Mouse (Mus musculus) testis, postnatal 10 days (tissue): ENCODE measurements around the gene Ankrd55.
"Not testable (repeated sequence)": the region's sequence is repeated elsewhere in the genome, so short reads cannot be mapped to it uniquely, and the experiment has no call there.

Source experiments
- DNase-seq: peaks from one replicate; pipeline ENCODE4 v3.0.0; 2021; ENCODE audit warnings: low spot score

Ankrd55 gene

DNA sequence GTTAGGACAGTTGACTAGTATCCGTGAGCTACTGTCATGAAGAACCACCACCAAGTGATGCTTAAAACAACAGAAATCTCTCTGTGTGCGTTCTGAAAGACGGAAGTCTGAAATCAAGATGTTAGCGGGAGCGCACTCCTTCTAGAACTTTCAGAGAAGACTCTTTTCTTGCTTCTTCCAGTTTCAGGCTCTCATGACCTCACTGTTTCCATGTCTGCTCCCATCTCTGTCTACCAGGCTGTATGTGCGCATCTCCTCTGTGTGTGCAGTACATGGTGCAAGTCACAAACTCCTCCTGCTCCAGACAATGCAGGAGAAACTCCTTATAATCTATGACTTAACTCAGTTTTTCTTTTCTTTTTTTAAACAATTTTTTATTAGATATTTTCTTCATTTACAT, 4.8 kb downstream of the Ankrd55 start:
- DNase-seq: no peak

DNA sequence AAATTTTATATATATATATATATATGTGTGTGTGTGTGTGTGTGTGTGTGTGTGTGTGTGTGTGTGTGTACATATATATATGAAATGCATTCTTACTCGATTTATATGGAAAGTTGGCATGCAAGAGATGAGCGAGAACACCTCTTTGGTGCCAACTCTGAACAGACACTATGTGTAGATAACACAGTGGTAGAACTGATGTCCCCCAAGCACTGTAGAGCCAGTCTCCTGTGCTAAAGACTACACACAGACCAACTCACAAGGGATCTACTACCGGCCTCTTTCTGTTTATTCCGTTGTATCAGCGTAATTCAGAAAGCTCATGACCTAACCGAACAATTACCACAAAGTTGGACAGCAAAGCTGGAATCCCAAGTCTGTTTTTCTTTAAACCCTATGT, 6.2 kb downstream of the Ankrd55 start:
- DNase-seq: no peak

DNA sequence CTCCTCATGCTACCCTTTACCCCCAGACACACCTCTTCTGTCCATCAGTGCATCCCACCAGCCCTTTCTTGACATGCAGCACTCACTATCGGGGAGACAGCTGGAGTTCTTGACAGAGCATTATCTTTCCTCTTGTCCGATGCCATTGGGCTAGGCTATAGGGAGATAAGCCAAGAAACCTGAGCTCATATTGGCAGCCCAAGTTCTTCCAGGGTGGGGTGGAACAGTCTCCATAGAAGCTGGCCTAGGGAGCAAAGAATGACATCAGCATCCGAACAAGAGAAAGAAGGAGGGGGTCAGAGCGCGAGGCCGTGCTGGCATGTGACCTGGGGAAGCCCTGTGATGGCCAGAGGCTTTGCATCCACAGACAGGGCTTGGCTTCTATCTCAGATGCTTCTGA, 9.5 kb downstream of the Ankrd55 start:
- DNase-seq: no peak

DNA sequence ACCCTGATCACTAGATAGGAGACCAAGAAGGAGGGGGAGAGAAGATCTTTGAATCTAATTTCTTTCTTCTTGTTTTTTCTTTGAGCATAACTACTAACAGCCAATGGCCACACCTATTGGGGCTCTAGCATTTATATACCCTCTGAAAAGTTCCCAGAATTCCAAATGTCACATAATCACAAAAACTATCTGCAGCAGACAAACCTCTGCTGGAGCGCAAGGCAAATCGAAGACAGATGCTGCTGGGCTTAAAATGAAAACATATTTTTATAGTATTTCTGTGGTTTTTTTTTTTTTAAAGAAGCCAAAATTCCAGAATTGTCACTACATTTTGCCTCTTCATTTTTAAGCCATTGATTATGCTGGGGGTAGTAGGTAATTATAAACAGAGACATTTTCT, 15.2 kb downstream of the Ankrd55 start:
- DNase-seq: no peak

DNA sequence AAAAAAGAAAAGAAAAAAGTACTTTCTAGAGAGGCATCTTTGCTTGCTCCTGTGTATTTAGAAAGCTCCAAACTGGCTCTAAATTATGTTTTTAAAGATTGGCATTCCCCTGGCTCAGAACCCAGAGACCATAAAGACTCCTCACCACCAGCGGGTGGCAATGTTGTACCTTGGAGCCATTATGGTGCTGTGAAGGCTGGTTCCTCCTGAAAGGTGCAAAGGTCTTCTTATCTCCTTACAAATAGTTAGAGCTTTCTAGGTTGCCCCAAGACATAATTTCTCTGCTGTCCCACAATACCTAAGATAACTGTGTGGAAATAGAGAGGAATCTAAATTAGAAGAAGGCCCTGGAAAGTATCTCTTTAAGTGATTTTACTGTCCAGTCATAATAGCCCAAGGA, 20.4 kb downstream of the Ankrd55 start:
- DNase-seq: peak; percentile 66

DNA sequence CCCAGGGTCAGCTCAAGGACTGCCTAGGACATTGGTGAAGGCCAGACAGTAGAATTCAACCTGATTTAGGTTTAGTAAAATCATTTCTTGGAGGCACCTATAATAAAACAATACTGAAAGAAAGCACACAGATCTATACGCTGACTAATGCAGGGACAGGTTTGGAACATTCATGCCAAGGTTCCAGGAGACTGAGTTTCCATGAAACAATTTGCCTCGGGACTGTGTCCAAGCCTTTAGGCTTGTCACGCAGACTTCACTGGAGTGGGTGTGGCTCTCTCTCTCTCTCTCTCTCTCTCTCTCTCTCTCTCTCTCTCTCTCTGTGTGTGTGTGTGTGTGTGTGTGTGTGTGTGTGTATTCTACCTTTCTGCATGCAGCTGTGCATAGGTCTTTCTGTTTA, 23.4 kb downstream of the Ankrd55 start:
- DNase-seq: not testable (repeated sequence)

DNA sequence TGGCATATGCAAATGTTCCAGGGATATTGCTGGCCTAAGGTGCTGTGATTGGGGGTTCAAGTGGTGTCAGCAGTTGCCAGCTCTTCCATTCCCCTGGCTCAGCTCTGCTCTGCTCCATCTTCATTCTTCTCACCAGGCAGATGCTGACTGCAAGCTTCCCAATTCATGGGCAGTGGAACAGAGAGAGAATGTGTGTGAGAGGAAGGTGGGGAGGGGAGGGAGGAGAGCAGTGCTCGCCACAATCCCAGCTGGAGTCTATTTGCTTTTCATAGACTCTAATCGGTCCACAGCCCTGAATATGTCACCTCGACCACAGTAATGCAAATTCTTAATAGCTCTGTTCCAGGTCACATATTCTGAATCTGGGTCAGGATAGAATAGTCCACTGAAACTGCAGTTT, 27.2 kb downstream of the Ankrd55 start:
- no peak for DNase-seq

DNA sequence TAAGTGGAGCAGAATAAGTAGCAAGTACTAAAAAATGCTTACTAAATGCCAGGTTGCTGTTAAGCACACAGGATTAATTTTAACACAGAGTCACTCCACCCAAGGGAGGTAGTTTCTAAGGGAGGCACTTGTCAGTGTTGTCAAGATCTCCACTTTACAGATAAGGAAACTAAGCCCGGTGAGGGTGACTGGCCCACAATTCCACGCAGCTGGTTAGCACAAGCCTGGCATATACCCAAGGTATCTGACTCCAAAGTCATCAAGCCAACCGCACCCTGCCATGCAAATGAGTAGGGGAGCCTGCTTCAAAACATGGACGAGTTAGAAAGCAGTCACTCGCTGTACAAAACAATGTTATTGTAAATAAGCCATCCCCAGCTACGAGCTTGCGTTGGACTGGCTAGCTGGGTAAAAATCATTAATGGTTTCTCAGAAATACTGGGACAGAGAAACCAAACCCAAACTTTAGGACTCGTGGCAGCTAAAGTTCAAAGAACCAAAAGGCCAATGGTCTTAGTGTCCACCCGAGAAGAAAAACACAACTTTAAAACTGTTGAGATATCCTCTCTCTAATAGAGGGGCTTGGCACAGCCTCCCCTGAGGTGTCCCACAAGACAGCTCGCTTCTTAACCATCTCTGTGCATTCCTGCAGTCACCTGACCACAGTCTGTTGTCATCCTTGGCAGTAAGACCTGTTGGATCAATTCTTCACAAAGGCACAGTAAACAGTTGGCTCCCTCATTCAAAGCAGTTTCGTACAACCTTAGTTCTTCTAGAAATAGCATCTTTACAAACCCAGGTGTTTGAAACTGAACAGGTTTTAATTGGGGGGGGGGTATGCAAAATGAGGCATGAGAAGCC, 28.6 kb downstream of the Ankrd55 start:
- DNase-seq: no peak

DNA sequence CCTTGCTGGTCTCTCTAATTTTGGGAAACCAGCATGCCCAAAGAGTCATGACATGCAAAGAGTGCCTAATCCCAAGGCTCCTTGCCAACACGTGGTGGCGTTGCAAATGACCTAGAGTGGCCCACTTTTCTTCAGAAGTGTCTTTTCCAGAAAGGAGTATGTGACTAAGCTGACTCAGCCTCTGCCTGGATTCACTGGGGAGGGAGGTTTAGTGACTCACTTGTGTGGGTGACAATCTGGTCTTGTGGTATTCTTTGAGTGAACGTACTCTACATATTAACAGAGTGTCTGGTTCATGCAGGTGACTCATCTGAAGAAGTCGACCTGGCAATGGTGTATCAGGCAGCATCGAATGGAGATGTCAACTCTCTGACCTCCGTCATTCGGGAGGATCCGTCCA, 29.9 kb downstream of the Ankrd55 start:
- no peak for DNase-seq

DNA sequence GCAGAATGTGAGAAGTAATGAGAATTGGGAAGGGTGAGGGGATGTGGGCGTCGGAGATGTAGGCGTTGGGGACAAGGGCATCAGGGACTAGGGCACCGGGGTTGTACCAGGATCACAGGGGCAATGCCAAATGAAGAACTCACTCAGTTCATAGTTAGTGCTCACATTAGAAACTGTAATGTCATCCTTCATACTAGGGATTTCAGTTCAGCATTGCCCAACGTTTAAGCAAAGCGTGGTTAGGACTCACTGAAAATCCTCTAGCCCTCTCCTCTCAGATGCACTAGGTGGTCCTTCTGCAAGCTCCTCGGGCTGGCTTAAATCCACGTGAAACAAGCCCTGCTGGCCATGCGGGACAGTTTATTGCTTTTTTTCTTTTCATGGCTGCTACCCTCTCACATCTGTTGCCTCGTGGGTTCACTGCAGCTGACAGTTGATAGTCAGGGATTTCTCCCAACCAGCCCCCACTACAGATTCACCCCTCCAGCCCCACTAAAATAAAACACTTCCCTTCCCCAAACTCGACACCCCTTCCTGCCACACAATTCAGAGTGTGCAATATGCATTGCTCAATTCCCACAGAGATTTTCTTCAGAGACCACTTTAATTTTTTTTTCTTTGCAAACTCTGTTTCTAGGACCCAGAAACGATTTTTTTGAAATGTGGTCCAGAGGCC, 35.5 kb downstream of the Ankrd55 start:
- DNase-seq: no peak

DNA sequence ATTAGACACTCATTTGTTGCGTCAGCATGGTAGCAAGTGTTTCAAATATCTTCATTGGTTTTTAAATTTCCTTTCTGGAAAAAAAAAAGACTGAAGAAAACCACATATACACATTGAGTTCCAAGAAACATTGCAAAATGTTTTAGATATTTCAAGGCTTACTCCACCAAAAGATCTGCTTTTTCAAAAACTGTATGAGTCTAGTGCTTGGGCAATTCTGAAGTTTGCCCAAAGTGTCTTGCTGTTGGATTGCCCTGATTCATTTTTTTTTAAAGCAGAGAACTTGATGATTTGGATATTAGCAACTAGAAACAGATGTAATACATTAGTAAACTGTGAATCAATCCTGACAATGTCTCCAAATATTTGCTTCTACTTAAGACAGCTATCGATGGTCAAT, 36.9 kb downstream of the Ankrd55 start:
- no peak for DNase-seq

DNA sequence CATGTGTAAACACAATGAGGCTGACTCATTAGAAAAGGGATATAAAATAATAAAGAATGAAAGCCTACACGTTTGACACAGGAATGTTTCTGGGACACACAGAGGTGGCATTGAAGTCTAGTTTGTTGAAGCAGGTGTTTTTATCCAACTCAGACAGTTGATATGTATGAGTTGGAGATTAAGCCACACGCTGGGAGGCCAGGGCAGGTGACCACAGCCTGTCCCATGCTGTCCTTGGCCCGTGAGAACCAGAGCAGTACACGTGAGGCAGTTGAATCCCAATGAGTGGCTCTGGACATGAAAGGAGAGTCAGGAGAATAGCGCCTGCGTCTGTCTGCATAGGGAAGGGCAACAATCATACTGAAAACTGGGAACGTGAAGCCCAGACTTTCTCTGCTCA, 38.2 kb downstream of the Ankrd55 start:
- DNase-seq: no peak

DNA sequence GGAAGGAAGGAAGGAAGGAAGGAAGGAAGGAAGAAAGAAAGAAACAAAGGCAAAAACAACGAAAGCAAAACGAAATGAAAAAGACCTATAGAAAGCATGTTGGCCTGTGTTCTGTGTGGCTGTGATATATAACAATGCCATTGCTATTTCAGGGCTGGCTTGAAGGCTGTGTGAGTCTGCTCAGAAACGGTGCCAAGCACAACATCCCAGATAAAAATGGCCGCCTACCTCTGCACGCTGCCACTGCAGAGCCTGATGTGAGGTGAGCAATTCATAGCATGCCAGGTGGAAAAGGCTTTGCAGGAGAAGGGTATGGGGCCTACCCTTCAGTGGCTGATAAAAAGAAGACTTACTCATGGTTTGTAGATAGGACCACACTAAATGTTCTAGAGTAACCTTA, 38.7 kb downstream of the Ankrd55 start:
- DNase-seq: no peak

DNA sequence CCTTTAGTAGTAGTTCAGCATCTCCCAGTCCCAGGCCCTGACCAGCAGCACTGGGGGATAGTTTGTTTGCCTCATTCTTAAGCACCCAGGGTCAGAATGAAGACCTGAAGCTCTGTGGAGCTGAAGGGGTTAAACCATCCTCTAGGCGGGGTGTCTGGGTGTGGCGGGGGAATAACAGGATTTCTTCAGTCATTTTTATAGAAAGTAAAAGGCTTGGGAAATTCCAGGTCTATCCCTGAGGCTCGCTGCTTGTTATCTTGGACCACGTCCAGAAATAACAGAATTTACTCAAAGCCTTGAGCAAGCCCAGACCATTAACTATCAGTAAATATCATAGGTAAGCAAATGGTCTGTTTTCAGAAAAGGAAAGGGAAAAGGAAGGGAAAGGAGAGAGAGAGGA, 39.3 kb downstream of the Ankrd55 start:
- no peak for DNase-seq

DNA sequence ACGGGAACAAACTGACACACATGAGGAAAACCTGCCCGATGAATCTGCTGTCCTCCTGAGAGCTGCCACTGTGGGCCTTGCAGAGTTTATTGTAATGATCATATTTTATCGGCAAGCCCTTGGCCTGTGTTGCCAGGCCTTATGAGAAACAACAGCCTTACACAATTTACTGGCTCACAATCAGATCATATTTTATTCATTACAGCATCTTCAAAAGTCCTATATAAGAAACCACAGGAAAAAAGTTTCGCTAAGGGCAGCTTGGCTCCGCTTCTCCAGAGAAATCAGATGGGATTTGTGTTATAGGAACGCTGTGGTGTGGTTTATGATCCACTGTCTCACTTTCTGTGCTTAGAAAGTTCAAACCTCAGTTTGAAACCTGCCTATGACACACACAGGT, 42.0 kb downstream of the Ankrd55 start:
- no peak for DNase-seq

DNA sequence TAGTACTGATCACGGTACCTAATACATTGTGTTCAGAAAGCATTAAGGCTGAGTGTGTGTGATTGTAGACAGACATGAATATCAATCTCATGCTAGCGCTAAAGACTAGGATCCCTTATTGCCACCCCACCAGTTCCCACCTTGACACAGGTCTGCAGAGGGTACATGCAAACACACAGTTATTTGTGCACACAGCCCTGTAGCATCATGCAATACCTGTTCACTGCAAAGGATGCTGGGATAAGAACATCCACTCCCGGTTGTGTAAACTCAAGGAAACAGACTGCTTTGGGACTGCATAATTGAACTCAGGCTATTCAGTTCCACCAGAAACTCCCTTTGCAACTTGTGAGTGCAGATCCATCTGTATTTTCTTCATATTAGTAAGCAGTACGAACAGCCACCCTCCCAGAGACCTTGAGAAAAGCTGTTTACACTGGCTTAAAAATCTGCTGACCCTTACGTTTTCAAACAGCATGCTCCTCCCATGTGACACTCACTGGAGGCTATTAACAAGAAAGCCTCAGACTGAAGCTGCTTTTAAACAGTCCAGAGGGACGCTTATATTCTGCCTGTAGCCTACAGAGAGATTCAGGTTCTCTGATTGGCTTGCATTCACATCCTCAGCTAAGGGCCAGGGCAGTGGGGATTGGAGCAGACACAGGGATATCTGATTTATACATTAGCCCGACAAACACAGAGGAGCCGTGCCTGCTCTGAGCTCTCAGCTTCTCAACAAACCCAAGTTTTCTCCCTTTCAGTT, 42.8 kb downstream of the Ankrd55 start:
- DNase-seq: no peak

DNA sequence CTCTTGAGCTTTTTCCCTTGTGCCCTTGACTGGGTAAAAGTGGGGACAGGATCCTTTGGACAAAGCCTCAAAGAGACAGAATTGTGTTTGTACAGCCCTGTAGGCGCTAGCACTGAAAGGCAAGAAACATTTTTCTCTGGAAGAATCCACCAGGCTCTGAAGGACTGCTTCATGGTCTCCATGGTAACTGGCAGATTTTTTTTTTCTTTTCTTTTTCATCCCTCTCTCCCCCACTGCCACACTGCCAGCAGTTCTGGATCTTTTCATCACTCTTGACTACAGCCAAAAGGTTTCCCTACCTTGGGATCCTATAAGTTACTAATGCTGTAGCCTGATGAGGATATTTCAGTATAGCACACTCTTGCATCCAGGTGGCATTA, 43.4 kb downstream of the Ankrd55 start:
- DNase-seq: no peak

DNA sequence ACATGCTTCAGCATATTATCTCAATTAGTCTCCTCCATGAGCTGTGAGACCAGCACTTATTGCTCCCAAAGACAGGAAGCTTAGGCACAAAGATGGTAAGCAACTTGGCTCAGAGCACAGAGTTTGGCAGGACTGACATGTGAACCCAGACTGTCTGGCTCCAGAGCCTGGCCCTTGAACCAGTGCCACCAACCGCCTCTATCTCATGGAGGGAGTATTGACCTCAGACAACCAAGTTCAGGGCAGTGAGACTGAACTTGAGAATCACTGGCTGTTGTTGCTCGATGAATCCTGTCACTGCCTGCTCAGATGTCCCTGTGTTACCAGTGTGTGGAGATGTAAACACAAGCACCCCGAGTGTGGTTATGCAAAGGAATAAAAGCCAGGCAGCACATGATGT, 47.3 kb downstream of the Ankrd55 start:
- no peak for DNase-seq

DNA sequence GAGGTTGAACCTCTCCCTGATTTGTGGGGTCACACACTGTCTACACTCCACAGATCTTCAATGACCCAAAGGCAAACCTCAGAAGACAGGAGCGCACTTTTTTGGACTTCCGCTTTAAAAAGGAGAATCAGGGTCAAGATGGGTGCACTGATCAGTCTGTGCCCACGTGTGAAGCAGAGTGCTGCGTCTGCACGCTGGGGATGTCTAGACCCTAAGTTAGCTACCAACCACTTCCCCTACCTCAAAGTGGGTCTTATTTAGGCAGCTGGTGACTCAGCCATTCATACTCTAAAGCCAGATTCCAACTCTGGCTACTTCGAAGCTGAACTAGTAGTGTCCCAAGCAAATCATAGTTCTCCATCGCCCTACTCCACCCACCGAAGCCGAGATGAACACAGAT, 48.9 kb downstream of the Ankrd55 start:
- DNase-seq: no peak

DNA sequence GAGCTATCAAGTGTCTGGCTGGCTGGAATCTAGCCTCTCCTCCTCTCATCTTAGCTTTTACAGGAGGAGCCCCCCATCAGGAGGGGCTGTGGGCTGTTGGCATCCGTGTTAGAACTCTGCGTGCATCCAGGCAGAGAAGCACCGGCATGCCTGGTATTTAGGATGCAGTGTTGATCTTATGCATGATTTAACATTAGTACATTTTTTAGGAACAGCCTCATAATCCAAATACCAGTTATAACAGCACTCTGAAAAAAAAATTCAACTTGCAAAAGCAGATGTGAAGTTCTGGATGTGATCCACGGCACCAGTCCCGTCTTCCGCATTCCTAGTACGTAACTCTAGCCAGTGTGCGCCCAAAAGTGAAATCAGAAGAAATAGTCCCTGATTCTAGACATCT, 52.0 kb downstream of the Ankrd55 start:
- no peak for DNase-seq

DNA sequence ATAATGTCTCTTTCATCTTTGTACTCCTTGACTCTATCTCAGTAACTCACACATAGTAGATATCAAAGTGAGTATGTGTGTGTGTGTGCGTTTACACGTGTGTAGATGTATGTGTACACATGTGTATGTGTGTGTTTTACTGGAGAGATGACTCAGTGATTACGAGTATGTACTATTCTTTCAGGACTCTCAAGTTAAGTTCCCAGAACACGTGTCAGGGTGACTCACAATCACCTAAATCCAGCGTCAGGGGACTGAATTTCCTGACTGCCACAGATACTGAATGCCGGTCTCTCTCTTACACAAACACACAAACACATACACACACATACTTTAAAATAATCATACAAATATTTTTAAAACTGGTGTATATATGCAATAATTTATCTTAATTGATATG, 52.5 kb downstream of the Ankrd55 start:
- no peak for DNase-seq

DNA sequence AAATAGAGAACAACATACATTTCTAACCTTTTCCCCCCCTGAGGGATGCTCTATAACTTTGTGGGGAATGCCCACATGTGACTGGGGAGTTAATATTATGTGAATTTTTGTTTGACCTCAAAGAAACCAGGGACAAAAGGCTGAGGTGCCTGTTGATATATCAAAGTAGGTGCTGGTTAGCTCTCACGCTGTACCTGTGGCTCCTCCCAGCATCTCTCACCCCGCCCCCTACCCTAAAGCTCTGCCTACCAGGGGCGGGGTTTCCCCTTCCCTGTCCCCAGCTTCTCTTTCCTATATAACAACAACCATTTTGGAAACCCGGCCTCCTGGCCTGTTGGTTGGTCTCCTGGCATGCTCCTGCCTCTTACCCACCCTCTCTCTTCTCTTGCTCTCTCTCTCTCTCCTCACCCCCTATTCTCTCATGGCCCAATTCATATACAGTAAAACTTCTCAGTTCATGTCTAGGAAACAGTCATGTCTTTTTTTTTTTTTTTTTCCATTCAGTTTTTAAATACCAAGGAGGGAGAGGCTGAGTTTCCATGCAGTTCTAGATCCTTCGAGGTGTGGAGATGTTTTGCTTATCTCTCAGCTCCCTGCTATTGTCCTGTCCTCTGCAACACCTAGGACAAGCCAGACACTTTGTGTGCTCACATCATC, 54.8 kb downstream of the Ankrd55 start:
- no peak for DNase-seq

DNA sequence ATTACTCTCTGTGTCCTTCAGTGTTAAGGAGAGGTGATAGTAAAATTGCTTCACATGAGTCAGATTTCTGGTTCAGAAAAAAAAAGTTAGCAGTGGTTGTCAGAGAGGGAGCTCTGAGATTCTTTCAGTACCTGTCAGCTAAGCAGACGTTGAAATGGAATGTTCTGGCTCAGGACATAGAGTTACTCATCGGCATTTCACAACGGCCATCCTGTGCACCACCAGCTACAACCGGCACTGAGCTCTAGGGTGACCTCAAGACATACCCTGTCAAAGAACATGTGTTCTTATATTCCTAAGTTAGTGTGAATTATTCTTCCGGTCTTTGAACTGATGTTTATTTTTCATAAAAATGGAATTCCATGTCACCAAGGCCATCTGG, 55.4 kb downstream of the Ankrd55 start:
- no peak for DNase-seq
